Mouse (Mus musculus): ENCODE measurements around the gene Saa3. TPM values are rescaled to one million over a fixed set of nuclear protein-coding genes. Genes with fewer than 3 reads are reported as not detected.
"Not testable (repeated sequence)": the region's sequence is repeated elsewhere in the genome, so short reads cannot be mapped to it uniquely, and the experiment has no call there.

Saa3 gene
- total RNA-seq (2021): 1 to 10 TPM; 1.1 to 4.0 TPM
- long read RNA-seq, experiment 1: 0 reads
- long read RNA-seq, experiment 2, partial matches to known transcripts: 0 of 2 reads
- long read RNA-seq, experiment 2, other reads (novel, unspliced or antisense): 0 of 2 reads

DNA sequence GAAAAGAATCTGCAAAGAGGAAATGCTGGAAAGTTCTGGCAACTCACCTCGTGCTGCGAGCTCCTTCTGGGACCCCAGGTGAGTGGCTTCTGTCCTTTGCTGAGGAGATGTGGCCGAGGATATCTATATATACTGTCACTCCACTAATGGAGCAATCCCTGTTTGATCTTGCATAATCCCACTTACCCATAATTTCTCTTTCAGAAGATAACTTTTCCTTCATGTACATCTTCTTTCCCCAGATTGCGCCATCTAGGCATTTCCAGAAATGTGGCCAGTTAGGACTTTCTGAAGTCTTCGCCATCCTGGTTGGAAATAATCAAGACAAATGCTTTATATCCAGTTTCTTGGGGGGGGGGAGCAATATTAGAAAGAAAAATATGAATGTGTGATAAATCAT lies at the start of gene Saa3:
TSS of gene Saa3 (minus strand) at position 101 of the 400 bp plus-strand sequence.
- no peak for DNase-seq (ENCODE audit: low spot score in 2 of 2)

DNA sequence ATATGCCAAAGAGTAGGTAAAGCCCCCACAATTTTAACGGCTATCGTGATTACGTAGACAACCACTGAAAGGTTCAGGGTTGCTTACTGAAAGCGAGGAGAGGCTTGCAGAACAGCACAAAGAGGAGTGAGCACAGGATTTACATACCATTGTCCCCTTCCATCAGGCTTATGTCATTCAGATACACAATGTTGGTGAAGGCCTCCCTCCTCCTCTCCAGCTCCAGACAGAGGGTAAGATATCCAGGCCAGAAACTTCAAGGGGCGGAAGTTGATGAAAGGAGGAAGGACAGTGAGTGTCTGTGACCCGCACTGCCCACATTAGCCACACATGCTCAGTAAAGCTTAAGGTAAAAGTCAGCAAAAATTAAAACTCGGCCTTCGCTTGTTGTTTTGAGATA lies 49.2 kb upstream of the Saa3 start:
- no peak for DNase-seq (ENCODE audit: low spot score in 2 of 2)

DNA sequence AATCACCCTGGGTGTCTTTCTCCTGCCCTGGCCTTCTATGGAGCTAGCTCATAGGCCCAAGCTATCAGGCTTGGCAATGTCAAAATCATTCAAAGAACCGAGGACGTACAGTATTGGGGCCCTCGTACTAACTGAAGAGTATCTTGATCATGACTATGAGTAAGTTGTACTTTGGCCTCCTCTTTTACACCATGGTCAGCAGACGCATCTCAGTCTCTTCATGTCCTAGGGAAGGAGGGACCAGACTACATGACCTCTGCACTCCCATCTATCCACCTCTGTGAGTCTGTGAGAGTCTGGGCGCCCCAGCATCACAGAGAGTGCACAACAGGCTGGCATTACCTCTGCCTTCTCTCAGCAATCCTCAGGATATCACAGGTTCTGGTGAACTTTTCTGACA lies 47.1 kb upstream of the Saa3 start:
- no peak for DNase-seq (ENCODE audit: low spot score in 2 of 2)

DNA sequence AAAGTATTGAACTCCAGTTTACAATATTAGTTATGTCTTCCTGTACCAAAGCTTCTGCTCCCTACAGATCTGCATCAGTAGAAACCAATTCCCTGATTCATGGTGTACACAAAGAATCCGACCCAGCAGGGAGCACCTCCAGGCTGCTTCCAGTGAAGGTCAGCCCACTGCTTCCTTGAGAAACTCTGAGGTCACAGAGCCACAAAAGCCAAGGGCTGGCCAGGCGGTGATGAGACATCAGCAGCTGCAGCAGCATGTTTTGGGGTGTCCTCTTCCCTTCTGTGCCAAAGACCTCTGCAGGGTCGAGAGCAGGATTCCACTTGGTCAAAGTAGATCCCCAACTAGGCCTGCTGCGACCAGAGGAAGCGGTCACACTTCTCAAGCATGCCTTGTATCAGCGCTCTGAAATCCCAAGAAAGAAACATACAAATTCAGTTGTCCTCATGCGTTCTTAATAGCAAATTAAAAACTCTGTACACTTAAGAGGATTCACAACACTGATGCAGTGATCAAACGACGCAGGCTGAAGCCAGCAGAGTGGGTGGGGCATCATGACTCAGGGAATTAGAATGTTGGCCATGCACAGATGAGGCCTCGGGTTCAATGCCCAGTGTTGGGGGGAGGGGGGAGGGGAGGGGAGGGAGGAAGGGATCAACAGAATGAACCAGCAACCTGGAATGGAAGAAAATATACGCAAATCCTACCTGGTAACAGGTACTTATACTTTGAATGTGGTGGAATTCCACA lies 45.7 kb upstream of the Saa3 start:
- DNase-seq (ENCODE audit: low spot score in 2 of 2): no peak

DNA sequence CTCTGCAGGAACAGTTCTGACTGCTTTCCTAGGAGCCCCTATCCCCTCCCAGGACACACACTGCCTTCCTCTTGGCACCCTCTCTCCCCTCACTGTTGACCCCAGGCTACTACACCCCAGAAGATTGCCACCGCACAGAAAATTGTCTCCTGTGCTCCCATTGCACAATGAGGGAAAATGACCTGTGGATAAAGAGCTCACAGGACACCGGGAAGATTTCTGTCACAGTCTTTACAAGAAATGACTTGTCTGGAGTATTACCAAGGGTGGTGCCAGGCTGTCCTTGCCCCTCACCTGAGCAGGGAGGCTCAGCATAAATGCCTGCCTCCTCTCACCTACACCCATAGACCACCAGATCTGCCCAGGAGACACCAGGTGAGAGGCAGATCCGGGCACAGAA lies 36.0 kb upstream of the Saa3 start, which contains the start of gene Saa2:
TSS of gene Saa2 (plus strand) at position 301 of the 400 bp plus-strand sequence.
- DNase-seq (ENCODE audit: low spot score in 2 of 2): no peak

DNA sequence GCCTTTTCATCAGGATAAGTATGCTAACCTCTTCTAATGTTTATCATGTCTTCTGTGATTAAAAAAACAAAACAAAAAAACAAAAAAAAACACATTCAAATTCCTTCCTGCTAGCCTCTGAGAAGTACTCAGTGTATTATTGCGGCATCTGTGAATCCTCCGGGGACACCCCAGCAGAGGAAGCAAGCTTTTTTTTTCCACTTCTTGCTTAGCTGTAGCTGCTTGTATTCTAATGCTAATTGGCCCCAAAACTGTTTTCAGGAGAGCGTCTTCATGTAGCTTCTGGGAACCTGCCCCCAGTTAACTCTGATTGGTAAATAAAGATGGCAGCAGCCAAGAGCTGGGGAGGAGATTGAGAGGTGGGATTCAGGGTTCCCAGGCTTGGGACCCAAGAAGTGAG lies 33.0 kb upstream of the Saa3 start:
- no peak for DNase-seq (ENCODE audit: low spot score in 2 of 2)

DNA sequence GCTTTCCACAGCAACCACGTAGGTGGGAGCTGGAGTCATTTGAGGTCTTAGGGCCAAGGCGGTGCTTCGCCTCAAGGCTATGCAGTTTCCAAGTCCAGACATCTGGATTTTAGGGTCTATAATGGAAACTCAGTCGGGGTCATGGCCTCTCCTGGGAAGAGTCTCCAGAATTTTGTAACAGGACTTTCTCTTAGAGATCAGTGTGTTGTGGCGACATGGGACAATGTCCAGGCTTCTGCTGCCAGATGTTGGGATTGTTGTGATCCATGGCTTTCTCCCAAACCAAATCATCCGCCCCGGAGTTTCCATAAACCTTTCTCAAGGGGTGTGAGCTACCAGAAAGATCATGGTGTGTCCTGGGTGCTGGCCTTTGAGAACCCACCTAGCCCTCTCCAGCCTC lies 30.9 kb upstream of the Saa3 start:
- DNase-seq (ENCODE audit: low spot score in 2 of 2): no peak

DNA sequence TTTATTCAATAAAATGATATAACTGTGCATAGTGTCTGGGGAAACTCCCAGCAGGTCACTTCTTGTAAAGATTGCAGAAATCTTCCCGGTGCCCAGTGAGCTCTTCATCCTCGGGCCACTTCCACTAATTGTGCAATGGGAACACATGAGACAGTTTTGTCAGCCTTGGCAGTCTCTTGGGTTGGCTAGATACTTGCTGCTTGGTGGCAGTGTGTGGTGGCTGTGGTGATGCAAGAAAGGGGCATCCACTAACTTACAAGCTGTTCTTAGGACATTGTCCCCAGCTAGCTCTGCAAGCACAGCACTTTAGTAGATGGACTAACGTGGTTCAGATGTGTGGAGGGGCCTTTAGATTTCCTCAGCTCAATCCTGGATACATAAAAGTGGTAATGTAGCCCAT lies 30.3 kb upstream of the Saa3 start:
- peak in 1 of 2 experiments; percentile 27 for DNase-seq (ENCODE audit: low spot score in 2 of 2)

DNA sequence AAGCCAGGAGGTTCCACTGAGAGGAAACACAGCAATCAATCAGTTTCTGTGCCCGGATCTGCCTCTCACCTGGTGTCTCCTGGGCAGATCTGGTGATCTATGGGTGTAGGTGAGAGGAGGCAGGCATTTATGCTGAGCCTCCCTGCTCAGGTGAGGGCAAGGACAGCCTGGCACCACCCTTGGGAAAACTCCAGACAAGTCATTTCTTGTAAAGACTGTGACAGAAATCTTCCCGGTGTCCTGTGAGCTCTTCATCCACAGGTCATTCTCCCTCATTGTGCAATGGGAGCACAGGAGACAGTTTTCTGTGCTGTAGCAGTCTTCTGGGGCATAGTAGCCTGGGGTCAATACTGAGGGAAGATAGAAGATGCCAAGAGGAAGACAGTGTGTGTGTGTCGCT lies 27.4 kb upstream of the Saa3 start, which contains the start of gene Saa1:
TSS of gene Saa1 (minus strand) at position 101 of the 400 bp plus-strand sequence.
- not testable (repeated sequence) for DNase-seq (ENCODE audit: low spot score in 2 of 2)

DNA sequence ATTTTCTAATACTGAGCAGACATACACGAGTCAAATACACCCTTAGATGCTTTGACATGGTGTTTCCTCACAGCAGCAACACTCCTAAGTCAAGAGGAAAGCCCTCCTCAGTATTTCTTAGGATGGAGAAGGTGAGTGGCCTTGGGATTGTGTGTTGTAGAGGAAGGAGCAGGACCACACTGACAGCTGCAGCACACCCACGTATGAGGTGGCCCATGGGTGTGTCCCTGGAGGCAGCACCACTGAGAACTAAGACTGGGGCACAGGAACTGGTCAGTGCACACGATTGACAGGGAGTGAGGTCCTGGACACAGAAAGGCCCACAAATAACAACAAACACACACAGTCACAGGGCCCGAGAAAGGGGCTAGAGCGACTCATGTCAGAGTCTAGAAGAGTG lies 24.5 kb upstream of the Saa3 start:
- DNase-seq (ENCODE audit: low spot score in 2 of 2): not testable (repeated sequence)

DNA sequence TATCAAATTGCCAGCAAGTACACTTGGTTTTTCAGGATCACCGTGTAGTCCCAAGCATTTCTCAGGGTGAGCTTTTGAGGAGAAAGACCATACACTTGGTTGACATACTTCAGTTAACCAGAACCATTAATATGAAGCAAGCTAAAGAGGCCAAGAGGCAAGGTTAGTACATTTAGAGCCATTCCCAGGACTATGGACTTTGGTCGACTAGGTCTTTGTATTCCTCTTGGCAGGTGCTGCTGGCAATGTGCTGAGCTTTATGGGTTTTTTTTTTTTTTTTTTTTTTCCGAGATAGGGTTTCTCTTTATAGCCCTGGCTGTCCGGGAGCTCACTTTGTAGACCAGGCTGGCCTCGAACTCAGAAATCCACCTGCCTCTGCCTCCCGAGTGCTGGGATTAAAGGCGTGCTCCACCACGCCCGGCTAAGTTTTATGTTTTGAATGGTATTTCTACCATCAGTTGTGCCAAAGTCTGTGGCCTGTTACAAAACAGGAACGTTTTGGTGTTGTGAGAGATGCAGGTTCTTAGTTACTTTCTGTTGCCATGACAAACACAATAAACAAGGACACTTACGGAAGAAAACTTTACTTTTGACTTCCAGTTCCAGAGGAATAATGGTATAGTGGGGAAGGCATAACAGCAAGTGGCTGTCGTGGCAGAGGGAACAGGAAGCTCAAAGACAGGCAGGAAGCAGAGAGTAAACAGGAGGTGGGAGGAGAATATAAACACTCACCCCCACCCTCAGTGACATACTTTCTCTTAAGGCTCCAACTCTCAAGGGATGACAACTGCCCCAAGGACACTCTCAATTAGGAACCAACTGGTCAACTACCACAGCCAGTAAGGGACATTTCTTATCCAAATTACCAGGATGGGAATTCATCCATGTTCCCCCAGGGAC lies 23.3 kb upstream of the Saa3 start:
- no peak for DNase-seq (ENCODE audit: low spot score in 2 of 2)

DNA sequence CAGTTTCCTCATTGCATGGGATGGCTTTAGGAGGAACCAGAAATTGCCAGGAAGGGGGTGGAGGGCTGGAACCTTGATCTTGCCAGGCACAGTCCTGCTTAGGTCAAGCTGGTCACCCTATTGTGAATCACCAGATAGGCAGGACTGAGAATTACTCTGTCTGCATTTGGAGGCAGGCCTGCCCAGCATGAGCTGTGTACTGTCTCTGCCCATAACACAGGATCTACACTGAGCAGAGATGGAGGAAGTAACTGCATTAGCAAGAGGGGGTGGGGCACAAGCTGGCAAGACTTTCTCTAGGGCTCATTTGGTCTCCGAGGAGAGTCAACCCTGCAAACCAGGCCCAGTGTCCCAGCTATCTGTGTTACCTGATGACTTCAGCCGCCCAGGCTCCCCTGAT lies 19.5 kb upstream of the Saa3 start:
- no peak for DNase-seq (ENCODE audit: low spot score in 2 of 2)

DNA sequence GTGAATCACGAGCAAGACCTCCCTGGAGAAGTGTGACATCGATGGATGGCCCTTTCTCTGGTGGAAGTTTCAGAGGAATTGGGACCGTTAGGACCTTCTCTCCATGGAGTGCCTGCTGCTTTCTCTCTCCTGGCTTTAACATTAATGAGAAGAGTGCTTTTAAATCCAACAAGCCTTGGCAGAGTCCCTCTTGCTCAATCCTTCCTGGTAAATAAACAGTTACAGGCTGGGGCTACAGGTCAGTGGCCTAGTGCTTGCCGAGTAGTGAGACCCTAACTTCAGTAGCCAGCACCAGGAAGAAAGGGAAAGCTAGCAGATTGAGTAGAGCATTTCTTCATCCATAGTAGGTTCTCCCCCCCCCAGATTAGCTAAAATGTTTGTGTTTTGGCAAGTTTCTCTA lies 17.0 kb upstream of the Saa3 start, which contains the start of gene Saa4:
TSS of gene Saa4 (minus strand) at position 146 of the 400 bp plus-strand sequence.
- DNase-seq (ENCODE audit: low spot score in 2 of 2): no peak

DNA sequence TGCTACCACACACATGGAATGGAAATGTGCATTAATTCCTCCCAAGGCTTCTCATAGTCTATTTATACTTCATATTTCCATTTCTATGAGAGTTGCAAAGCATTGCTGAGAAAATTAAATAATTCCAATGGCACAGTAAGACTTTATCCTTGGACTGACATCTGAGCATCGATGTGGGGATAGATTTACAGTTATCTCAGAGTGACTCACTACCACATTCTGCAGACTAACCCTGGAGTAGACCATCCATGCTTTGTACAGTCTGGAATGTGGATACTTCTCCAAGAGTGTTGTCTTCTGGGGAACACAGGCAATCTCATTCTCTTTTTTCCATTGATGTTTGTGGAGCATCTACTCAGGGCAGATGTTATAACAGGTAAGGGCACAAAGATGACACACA lies 12.1 kb upstream of the Saa3 start:
- no peak for DNase-seq (ENCODE audit: low spot score in 2 of 2)

DNA sequence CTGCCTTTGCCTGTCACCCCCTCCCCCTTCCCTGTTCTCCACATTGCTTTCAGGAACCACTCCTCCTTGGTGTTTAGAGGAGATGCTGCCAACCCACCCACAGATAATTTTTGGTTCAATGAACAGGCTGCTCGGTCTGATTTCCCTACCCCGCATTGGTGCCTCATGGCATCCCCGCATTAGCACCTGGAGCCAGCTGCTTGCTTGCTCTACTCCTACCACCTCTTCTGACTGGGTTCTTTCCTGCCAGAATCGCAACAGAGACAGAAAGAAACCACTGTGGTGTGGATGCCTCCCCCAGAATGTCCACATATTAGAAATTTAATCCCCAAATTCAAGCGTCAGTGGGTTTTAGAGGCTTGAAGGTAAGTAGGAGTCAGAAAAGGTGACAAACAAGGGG lies 8.9 kb upstream of the Saa3 start:
- DNase-seq (ENCODE audit: low spot score in 2 of 2): no peak

DNA sequence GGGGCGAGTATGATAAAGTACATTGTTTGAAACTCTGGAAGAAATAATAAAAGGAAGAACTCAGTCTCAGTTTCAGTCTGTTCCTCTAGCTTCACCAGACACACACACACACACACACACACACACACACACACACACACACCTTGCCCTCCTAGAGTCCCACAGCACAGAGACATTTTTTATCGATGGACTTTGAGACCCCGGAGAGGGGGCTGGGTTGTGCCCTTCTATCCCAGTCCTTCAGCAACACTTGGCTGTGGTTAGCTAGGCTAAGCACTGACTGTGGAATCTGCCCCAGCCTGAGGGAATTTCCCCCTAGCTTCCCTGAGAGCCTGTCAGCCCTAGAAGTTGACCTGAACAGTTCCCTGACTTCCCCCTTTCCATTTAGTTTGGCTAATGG lies 8.3 kb upstream of the Saa3 start:
- no peak for DNase-seq (ENCODE audit: low spot score in 2 of 2)

DNA sequence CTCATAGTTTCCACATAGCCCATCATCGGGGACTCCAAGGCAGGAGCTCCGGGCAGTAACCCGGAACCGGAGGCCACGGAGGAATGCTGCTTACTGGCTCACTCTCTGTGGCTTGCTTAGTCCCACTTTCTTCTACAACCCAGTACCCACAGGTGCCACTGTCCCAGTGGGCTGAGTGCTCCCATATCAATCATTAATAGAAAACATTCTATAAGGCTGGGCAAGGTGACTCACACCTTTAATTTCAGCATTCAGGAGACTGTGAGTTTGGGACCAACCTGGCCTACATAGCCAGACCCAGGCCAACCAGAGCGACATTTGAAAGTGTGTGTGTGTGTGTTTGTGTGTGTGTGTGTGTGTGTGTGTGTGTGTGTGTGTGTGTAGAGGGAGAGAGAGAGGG lies 7.9 kb upstream of the Saa3 start:
- no peak for DNase-seq (ENCODE audit: low spot score in 2 of 2)

DNA sequence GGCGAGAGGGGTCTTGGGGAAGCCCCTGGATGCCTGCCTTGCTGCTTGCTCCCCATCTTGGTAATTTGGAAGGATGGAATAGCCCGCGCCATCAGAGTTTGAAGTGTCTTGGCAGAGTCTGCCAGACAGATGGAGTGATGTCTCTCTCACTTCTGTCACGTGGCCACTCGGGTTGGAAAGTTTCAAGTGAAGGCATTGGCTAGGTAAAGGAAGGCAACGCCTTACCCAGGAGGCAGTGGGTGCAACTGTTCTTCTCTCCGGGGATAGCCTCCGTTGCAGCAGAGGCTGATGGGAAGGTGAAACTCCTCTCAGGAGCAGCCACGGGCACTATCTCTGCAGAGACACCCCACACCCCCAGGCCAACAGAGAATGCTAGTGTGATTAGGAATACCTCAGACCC lies 5.0 kb upstream of the Saa3 start:
- no peak for DNase-seq (ENCODE audit: low spot score in 2 of 2)

DNA sequence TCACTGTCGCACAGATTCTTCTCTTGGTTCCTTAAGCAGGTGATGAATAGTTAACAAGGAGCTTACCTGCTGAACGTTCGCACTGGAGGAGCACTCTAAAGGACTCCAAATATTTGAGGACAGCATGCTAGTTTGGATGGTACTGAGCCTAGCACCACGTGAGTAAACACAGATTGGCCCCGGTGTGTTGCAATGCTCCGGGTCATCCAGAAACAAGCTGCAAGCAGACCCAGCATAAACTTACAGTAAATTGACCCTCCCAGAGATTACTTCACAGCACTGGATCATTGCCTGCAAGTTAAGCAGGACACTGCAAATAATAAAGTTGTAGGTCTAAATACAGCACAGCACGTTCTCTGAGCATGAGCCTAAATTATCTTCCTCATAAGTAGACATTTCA lies 4.0 kb upstream of the Saa3 start:
- no peak for DNase-seq (ENCODE audit: low spot score in 2 of 2)

DNA sequence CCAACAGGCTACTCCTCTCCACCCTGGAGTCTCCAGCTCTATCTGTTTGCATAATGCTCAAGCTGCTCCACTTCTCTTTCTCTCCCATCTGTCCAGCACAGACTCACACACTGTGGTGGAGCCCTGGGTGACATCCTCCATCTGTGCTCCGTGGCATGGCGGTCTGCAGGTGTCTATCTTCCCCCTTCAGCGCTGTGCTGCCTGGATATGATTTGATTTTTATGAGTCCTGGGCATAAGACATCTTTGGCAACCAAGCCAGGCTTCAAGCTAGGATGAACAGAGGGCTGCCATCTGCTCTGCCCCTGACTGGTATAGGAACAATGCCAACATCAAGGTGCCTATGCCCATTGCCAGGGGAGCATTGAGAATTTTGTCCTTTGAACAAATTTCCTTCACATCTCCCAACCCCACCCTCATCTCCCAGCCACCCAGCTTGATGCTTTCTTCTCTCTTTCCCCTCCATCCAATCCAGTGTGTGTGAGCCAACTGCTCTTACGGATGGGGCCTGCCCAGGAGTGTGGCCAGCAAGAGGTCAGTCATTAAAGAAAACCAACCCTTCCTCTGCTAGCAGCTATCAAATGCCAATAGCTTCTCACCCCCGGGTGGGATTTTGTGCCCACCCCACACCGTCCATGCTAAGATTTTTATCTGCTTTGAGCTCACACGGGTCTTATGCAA lies 3.2 kb upstream of the Saa3 start:
- no peak for DNase-seq (ENCODE audit: low spot score in 2 of 2)

DNA sequence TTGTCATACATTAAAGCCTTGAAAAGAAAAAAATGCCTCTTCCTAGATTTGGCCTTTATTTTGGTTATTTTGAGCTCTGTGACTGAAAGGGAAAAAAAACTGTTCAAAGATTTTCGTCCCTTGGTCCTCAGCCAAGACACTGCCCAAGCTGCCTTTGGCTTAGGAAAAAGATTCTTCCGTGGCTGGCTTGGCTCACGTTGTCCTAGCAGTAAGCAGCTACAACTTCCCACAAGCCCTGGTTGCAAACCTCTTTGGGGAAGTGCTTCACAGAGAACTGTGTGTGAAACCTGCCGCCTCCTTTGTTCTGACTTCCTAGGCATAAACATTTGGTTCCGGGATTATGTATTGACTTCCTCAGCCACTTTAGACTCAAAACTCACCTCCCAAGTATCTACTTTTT lies 1.4 kb upstream of the Saa3 start:
- peak in 1 of 2 experiments; percentile 17 for DNase-seq (ENCODE audit: low spot score in 2 of 2)

All from adrenal gland, adult 18-20 months (tissue).